Mouse (Mus musculus): ENCODE data around the gene Evi5l. TPM values are rescaled to one million over a fixed set of nuclear protein-coding genes. Genes with fewer than 3 reads are reported as not detected.

Gene Evi5l
- 10 to 100 TPM; 15.1 to 16.9 (median 16.2) TPM for total RNA-seq (2022)

GRCm38 (mm10) chr8:4165852-4166751 is at the start of gene Evi5l:
TSS of gene Evi5l (plus strand) at chr8:4166567.
- peak; percentile 98 to 99 for DNase-seq (ENCODE audit: low spot score in 2 of 2)

- DNase-seq (ENCODE audit: low spot score in 2 of 2) = no peak
Measured at GRCm38 (mm10) chr8:4133798-4134197, 32.6 kb upstream of the Evi5l start, which contains the start of gene Cd209g. TSS of gene Cd209g (plus strand) at chr8:4134098.

- peak; percentile 31 to 38 for DNase-seq (ENCODE audit: low spot score in 2 of 2)
Measured at GRCm38 (mm10) chr8:4139660-4140646, 26.4 kb upstream of the Evi5l start.

GRCm38 (mm10) chr8:4141721-4142120 is 24.6 kb upstream of the Evi5l start:
- DNase-seq (ENCODE audit: low spot score in 2 of 2) = no peak

- DNase-seq (ENCODE audit: low spot score in 2 of 2) = no peak
Measured at GRCm38 (mm10) chr8:4147272-4147671, 19.1 kb upstream of the Evi5l start.

- no peak for DNase-seq (ENCODE audit: low spot score in 2 of 2)
Measured at GRCm38 (mm10) chr8:4154878-4155277, 11.5 kb upstream of the Evi5l start.

- DNase-seq (ENCODE audit: low spot score in 2 of 2) = no peak
Measured at GRCm38 (mm10) chr8:4162786-4163185, 3.6 kb upstream of the Evi5l start.

- DNase-seq (ENCODE audit: low spot score in 2 of 2) = no peak
Measured at GRCm38 (mm10) chr8:4165176-4165851, 1.1 kb upstream of the Evi5l start.

- DNase-seq (ENCODE audit: low spot score in 2 of 2) = no peak
Measured at GRCm38 (mm10) chr8:4166881-4167525, 636 bp downstream of the Evi5l start.

- DNase-seq (ENCODE audit: low spot score in 2 of 2) = no peak
Measured at GRCm38 (mm10) chr8:4167918-4168317, 1.6 kb downstream of the Evi5l start.

- no peak for DNase-seq (ENCODE audit: low spot score in 2 of 2)
Measured at GRCm38 (mm10) chr8:4172486-4172885, 6.1 kb downstream of the Evi5l start.

- DNase-seq (ENCODE audit: low spot score in 2 of 2) = no peak
Measured at GRCm38 (mm10) chr8:4174018-4174417, 7.7 kb downstream of the Evi5l start.

GRCm38 (mm10) chr8:4183409-4183808 is 17.0 kb downstream of the Evi5l start:
- no peak for DNase-seq (ENCODE audit: low spot score in 2 of 2)

- DNase-seq (ENCODE audit: low spot score in 2 of 2) = no peak
Measured at GRCm38 (mm10) chr8:4186151-4186550, 19.8 kb downstream of the Evi5l start.

GRCm38 (mm10) chr8:4188605-4189004 is 22.2 kb downstream of the Evi5l start:
- DNase-seq (ENCODE audit: low spot score in 2 of 2) = no peak

GRCm38 (mm10) chr8:4189031-4189722 is 22.8 kb downstream of the Evi5l start:
- DNase-seq (ENCODE audit: low spot score in 2 of 2) = no peak

GRCm38 (mm10) chr8:4192305-4192704 is 25.9 kb downstream of the Evi5l start:
- DNase-seq (ENCODE audit: low spot score in 2 of 2) = no peak

- DNase-seq (ENCODE audit: low spot score in 2 of 2) = peak; percentile 77 to 82
Measured at GRCm38 (mm10) chr8:4192807-4193587, 26.6 kb downstream of the Evi5l start.

GRCm38 (mm10) chr8:4193588-4193894 is 27.2 kb downstream of the Evi5l start:
- no peak for DNase-seq (ENCODE audit: low spot score in 2 of 2)

- no peak for DNase-seq (ENCODE audit: low spot score in 2 of 2)
Measured at GRCm38 (mm10) chr8:4201321-4201720, 35.0 kb downstream of the Evi5l start.

All from gastrocnemius, adult 8-10 months (tissue).